Mouse (Mus musculus) CD4-positive, CD25-positive, alpha-beta regulatory T cell, adult 4 months (primary cell): ENCODE data around the gene Lonp1. TPM values are rescaled to one million over a fixed set of nuclear protein-coding genes. Genes with fewer than 3 reads are reported as not detected.
A peak's percentile ranks its signal among the peaks of the same experiment; 100 is the strongest.

ENCODE experiments used
- ATAC-seq: one replicate; pipeline ENCODE4 v1.8.0; 2017
- polyA plus RNA-seq, 2 experiments: library from polyadenylated mRNA; unstranded; fragments of 100-300 nt; shearing (Covaris generic); gene quantifications; one replicate each; pipeline ENCODE4 v1.2.1; 2017

The Lonp1 gene
- polyA plus RNA-seq, 2 experiments from 2014 or later = 4.5 to 8.0 TPM

DNA sequence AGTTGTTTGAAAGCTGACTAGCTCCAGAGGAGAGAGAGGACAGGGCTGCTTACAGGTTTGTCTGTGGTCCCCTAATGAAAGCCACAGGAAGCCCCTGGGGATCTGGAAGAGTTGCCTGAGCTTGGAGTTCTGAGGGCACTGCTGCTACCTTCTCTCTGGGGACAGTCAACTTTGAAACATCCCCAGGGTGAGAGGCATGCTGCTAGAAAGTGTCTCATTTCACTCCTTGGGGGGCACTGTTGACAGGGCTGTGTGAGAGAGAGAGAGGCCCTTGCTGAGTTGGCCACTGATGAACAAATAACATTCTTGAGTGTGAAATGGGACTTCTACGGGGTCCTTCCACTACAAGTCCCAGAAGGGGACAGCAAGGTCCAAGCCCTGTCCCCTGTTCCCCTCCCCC is 38.9 kb downstream of the Lonp1 start:
- ATAC-seq = no peak

DNA sequence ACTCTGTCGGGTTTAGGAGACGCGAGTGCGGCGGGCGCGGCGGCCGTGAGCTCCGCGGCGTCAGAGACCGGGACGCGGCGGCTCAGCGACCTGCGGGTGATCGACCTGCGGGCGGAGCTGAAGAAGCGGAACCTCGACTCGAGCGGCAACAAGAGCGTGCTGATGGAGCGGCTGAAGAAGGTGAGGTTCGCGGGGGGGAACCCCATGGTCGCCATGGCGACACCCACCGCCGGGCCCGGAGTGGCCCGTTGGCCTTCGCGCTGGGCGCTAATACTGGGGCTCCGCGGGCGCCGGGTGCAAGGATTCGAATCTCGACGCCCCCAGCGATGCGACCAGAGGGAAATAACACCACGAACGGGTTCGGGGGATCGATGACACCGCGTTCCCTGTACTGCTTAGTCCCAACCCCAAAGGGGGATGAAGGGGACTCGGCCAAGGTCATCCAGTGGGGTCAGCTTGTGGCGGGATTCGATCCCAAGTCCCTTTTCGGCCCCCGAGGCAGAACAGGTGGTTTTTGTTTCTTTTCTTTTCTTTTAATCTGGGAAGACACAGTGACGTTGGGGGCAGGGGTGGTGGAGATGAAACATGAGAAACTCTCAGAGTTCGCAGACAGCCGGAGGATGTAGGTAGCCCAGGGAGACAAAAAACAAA is 41.4 kb downstream of the Lonp1 start:
- peak; percentile 33 for ATAC-seq

DNA sequence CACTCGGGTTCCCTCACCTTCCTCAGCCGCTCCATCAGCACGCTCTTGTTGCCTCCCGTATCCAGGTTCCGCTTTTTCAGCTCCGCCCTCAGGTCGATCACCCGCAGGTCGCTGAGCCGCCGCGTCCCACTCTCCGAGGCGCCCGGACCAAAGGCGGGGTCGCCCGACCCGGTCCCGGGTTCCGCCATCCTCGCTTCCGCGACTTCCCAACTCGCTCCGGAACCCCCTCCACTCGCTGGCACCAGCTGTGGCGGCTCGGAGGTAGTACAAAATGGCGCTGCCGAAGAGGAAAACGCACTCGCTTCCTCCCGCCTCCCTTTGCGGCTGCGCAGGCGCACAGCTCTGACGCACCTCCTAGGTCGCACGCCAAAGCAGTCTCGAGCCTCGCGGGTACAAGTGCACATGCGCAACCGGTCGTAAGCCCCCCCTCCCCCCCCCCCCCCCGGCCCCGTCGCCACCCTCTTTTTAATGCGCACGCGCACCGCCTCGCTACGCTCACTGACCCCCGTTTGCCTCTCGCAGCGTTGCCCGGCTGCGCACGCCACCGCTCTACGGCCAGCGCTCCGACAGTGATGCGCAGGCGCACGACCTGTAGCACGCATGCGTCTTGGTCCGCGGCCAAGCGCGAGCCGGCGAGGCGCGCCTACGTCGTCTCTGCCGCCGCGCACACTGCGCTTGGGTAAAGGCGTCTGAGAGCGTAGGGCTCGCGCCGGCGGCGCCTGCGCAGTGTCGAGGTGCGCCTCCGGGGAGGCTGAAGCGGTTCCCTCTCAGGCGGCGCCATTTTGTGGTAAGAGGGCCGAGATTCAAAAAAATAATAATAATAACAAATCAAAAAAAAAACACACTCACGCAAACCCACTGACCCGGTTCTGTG is 42.2 kb downstream of the Lonp1 start, which contains the start of the genes Safb2 and Safb:
Safb2 (minus strand) TSS at position 329 of the 874 bp plus-strand sequence.
Safb (plus strand) TSS at position 569 of the 874 bp plus-strand sequence.
- ATAC-seq = peak; percentile 86

DNA sequence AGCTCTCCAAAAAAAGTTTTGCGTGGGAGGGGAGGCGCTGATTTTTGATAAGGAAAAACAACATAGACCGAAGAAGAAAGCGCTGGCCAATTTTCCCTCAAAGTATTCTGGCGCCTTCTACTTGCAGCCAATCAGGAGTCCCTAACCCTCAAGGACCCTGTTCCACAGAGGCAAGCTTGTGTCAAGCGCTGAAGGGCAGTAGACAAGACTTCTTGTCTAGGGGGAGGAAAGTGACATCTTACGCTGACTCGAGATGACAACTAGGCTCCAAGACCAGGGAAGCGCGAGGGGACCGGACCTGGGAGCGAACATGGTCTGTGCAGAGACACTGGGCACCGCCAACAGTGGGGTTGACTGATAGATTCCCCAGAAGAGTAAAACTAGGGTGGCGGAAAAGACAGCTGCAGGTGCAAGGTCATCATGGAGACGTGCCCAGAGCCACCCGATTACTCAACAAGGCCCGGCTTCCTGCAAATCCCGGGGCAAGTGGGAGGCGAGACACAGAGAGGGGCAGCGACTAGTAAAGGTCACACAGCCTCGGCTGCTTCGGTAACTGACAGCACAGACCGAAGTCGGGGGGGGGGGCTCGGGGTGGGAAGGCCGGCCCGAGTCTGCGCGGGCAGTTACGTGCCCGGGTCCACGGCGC is 43.0 kb downstream of the Lonp1 start:
- ATAC-seq = no peak

DNA sequence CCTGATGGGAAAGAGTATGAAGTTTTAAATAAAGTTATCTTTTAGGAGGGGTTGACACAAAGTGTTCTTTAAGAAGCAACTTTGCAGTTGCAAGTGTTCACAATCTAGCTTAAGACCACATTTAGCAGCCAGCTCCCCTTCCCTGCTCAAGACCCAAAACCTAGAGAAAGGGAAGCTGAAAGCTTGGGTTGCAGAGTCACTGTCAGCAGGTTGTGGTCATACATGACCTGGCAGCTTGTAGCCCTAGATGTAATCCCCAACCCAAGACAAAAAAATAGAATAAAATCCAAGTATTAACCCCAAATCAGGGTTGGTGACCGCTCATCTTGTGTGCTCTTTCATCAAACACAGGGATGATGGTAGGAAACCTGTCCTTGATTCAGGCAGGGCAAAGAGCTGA is 43.6 kb downstream of the Lonp1 start:
- ATAC-seq = no peak

DNA sequence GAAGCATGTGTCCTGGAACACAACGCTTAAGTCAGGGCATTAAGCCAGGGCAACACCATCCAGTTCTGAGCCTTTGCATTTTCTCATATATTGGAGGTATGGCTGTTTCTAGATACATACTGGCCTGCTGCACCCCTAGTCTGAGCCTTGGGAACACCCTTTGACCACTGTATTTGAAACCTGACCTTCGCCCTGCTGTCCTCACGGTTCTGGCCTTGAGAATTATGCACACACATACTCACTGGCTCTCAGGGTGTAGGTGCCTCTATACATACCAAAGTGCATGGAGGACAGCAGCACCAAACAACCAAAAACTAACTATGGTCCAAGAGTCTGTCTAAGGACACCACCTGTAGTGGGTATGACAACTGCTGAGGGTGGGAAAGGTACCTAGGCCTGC is 53.7 kb downstream of the Lonp1 start:
- no peak for ATAC-seq

DNA sequence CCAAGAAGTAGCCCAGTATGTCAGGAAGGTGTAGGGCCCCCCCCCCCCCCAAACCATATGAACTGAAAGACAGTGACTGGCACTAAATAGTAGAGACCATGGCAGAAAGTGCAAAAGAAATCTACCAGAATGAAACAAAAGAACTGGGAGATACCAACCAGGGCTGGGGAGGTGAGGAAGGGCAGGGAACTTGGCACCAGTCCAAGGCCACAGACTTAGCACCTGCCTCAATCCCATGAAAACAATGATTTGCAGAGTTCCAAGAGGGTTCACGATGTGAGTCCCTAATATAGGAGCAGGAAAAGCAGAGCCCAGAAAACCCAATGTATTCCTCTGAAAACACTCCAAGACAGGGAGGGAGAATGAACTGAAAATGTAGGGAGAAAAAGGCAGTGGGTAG is 54.5 kb downstream of the Lonp1 start:
- no peak for ATAC-seq

DNA sequence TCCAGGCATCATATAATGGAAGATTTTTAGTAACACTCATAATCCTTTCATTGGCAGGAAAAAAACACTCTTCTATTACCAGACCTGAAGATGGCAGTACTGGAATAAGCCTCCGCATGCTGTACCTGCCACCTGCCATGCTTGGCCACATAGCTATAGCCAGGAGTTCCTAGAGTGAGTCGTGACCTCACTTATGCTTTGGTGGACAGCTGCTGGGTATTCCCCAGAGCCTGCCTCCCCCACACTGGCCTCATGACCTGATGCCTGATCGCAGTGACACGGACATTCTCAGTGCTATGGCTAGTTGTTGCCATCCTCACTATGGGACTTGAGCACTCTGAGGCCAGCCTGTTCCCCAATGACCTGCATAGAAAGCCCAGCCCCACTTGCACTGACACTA is 56.4 kb downstream of the Lonp1 start:
- no peak for ATAC-seq

DNA sequence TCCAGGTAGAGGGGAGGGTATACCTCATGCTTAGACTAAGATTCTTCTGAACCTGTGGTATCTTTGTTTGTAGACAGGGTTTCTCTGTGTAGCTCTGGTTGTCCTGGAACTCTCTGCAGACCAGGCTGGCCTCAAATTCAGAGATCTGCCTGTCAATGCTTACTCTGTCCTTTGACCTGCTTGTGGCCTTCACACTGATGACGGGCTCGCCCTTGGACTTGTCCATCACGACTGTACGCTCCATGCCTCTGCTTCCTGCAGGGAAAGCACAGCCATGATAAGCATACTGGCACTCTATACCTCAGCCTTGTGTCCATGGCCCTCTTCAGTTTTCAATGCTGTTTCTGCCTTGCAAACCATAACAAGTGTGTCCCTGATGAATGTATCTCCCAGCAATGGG is 59.3 kb downstream of the Lonp1 start:
- ATAC-seq = no peak

DNA sequence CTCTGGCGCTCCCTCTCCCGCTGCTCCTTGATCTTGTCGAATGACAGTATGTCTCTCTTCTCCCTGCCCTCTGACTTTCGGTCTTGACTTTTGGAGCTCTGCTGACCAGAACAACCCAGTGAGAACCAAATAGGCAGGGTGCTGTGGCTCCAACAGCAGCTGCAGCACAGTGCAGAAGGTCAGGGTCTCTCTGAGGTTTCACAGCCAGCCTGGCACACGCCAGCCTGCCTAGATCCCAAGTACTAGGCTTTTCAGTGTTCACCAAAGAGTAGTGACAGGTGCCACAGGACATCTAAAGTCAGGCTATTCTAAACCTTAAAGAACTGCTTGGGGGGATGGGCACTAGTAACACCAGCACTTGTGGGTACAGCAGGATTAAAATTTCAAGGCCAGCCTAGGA is 59.8 kb downstream of the Lonp1 start:
- ATAC-seq = no peak

DNA sequence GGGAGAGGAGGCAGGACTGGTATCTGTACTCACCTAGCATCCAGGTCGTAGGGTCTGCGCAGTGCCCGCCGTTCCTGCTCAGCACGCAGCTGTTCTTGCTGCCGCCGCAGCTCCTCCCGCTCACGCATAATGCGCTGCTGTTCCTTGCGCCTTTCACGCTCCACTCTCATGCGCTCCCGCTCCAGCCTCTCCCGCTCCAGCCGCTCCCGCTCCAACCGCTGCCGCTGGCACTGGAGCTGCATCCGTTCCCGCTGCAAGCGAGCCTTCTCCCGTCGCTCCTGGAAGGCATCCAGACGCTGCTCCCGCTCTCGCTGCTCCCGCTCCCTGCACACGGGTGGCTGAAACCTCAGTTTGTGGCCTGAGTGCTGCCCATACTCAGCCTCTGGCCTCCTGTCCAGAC is 60.4 kb downstream of the Lonp1 start:
- no peak for ATAC-seq

Other genes starting within 250 kb of the Lonp1 start
- 1 to 10 TPM; 5.5 to 8.9 TPM for gene Ptprs, start 150.4 kb downstream of the Lonp1 start, polyA plus RNA-seq
- gene Znrf4, start 114.5 kb downstream of the Lonp1 start, polyA plus RNA-seq = not detected
- 1 to 10 TPM; 3.1 to 3.2 TPM for gene Gm20219, start 72.5 kb downstream of the Lonp1 start, polyA plus RNA-seq
- 10 to 100 TPM; 36.8 to 53.1 TPM for gene Safb2, start 42.3 kb downstream of the Lonp1 start, polyA plus RNA-seq
- 10 to 100 TPM; 52.6 to 55.0 TPM for gene Safb, start 42.1 kb downstream of the Lonp1 start, polyA plus RNA-seq
- gene 2410015M20Rik, start 17.1 kb downstream of the Lonp1 start, polyA plus RNA-seq = 100 to 1,000 TPM; 280 to 291 TPM
- gene Rpl36, start 13.5 kb downstream of the Lonp1 start, polyA plus RNA-seq = 1,000 to 10,000 TPM; 3,663 to 4,818 TPM
- 1 to 10 TPM; 2.6 to 3.5 TPM for gene Catsperd, start 1.3 kb upstream of the Lonp1 start, polyA plus RNA-seq
- gene Ranbp3, start 46.4 kb upstream of the Lonp1 start, polyA plus RNA-seq = 10 to 100 TPM; 55.5 to 79.5 TPM
- gene Ndufa11, start 90.9 kb upstream of the Lonp1 start, polyA plus RNA-seq = 100 to 1,000 TPM; 225 to 227 TPM
- 1 to 10 TPM; 5.8 to 8.2 TPM for gene Vmac, start 91.1 kb upstream of the Lonp1 start, polyA plus RNA-seq
- not detected for gene Nrtn, start 130.6 kb upstream of the Lonp1 start, polyA plus RNA-seq
- gene Dus3l, start 137.9 kb upstream of the Lonp1 start, polyA plus RNA-seq = 10 to 100 TPM; 30.3 to 41.2 TPM
- gene Prr22, start 143.4 kb upstream of the Lonp1 start, polyA plus RNA-seq = 1 to 10 TPM in 1 of 2 experiments, under 1 TPM in 1; 0.24 to 1.1 TPM
- 1 to 10 TPM; 1.2 to 2.1 TPM for gene Rfx2, start 204.1 kb upstream of the Lonp1 start, polyA plus RNA-seq
- under 1 TPM in 1 of 2 experiments, not detected in 1; 0.12 TPM for gene Acsbg2, start 247.6 kb upstream of the Lonp1 start, polyA plus RNA-seq
- under 1 TPM in 1 of 2 experiments, not detected in 1; 0.31 TPM for gene 1700061G19Rik, start 248.6 kb upstream of the Lonp1 start, polyA plus RNA-seq